Mouse (Mus musculus): ENCODE data around the gene Kif3a. TPM values are rescaled to one million over a fixed set of nuclear protein-coding genes. Genes with fewer than 3 reads are reported as not detected.
A peak's percentile ranks its signal among the peaks of the same experiment; 100 is the strongest.

Kif3a gene
- total and polyA plus RNA-seq, 3 experiments: 7.7 to 26.5 (median 18.3) TPM

GRCm38 (mm10) chr11:53615575-53615974 lies 48.4 kb downstream of the Kif3a start:
- no peak for DNase-seq (ENCODE audit: extremely low read depth)
- H3K4me3 ChIP-seq (replicated peaks in 1 of 3; ENCODE audit: low read depth in 2 of 3, low read length in 2 of 3, poor library complexity in 1 of 3): peak overlapping the region; percentile 64 to 88 (median 69)
- in situ Hi-C loops (cut with MboI; ENCODE audit: low pct_ligation_motif_present, low pct_unique_long_range_greater_than_20kb, low sequenced_read_pairs): no loop called here

GRCm38 (mm10) chr11:53616748-53617558 lies 49.8 kb downstream of the Kif3a start:
- peaks cover 32 to 57% of the 10 kb centered on the region in 2 experiments for H3K4me1 ChIP-seq (ENCODE audit: control insufficient read depth in 1 of 2, insufficient read depth in 2 of 2)
- peak overlapping the region; percentile 97 for H3K9ac ChIP-seq (ENCODE audit: insufficient read depth, low read depth)
- no peaks in the 10 kb centered on the region for H3K27me3 ChIP-seq (replicated peaks)
- peak overlapping the region; percentile 79 for H3K4me2 ChIP-seq (ENCODE audit: insufficient read depth, low read depth, poor library complexity, severe bottlenecking)
- peaks cover 15% of the 10 kb centered on the region for H3K9me3 ChIP-seq (replicated peaks; ENCODE audit: low read length)
- H3K27ac ChIP-seq (ENCODE audit: insufficient read depth, low read depth): peak overlapping the region; percentile 86
- dilution Hi-C loops (cut with MboI; ENCODE audit: extremely low pct_ligation_motif_present, extremely low pct_unique_long_range_greater_than_20kb, low sequenced_read_pairs): no loop called here
- peaks cover 25% of the 10 kb centered on the region for H3K79me2 ChIP-seq (replicated peaks; ENCODE audit: control insufficient read depth, extremely low read depth, insufficient read depth, poor library complexity, severe bottlenecking)
- H3K4me3 ChIP-seq (replicated peaks in 1 of 3; ENCODE audit: low read depth in 2 of 3, low read length in 2 of 3, poor library complexity in 1 of 3): peak overlapping the region; percentile 64 to 88 (median 69)
- in situ Hi-C loops (cut with MboI; ENCODE audit: low pct_ligation_motif_present, low pct_unique_long_range_greater_than_20kb, low sequenced_read_pairs): no loop called here
- H3K36me3 ChIP-seq (replicated peaks in 1 of 2; ENCODE audit: control insufficient read depth in 1 of 2, insufficient read depth in 1 of 2, low read length in 1 of 2): peaks cover 15 to 31% of the 10 kb centered on the region in 2 experiments
- peak; percentile 94 for DNase-seq (ENCODE audit: extremely low read depth)
- TF ChIP-seq SMC3 (IDR thresholded peaks at IDR 0.05; ENCODE audit: low read depth, low read length) (peak; percentile 1; the same call in 1 of the 2 replicates), MAX (IDR thresholded peaks at IDR 0.05; ENCODE audit: low read length) (peak; percentile 90), MXI1 (IDR thresholded peaks at IDR 0.05; ENCODE audit: low read depth, low read length) (peak; percentile 91; the same call in 1 of the 2 replicates), ZMIZ1 (IDR thresholded peaks at IDR 0.05; ENCODE audit: low read depth, low read length) (peak; percentile 80), BHLHE40 (IDR thresholded peaks at IDR 0.05; ENCODE audit: low read depth, low read length) (peak; percentile 97), ETS1 (conservative IDR thresholded peaks at IDR 0.05; ENCODE audit: low read depth, low read length) (peak; percentile 95), SIN3A (IDR thresholded peaks at IDR 0.05; ENCODE audit: low read length) (peak; percentile 99), POLR2AphosphoS2 (IDR thresholded peaks at IDR 0.05; ENCODE audit: low read depth, low read length) (peak; percentile 86), KAT2A (IDR thresholded peaks at IDR 0.05; ENCODE audit: insufficient replicate concordance, low read length) (0 out of 2 replicates have a peak, but pooled peaks have one; percentile 27), MYC (IDR thresholded peaks at IDR 0.05; ENCODE audit: low read depth, low read length) (peak; percentile 89), EP300 (IDR thresholded peaks at IDR 0.05; ENCODE audit: low read length) (peak; percentile 93), HCFC1 (IDR thresholded peaks at IDR 0.05; ENCODE audit: low read depth, low read length) (peak; percentile 40; the same call in 1 of the 2 replicates), USF2 (conservative IDR thresholded peaks at IDR 0.05; ENCODE audit: low read depth, low read length) (no peak), IRF4 (IDR thresholded peaks at IDR 0.05; ENCODE audit: low read depth, low read length) (peak; percentile 96), POLR2A (IDR thresholded peaks at IDR 0.05; ENCODE audit: low read depth, low read length) (peak; percentile 80)

More at GRCm38 (mm10) chr11:53615575-53615974, 48.4 kb downstream of the Kif3a start:
- Histone ChIP-seq H3K79me2 (replicated peaks; ENCODE audit: control insufficient read depth, extremely low read depth, insufficient read depth, poor library complexity, severe bottlenecking) (peaks cover 25% of the 10 kb centered on the region), H3K36me3 (replicated peaks in 1 of 2; ENCODE audit: control insufficient read depth in 1 of 2, insufficient read depth in 1 of 2, low read length in 1 of 2) (peaks cover 20 to 44% of the 10 kb centered on the region in 2 experiments), H3K27me3 (replicated peaks) (no peaks in the 10 kb centered on the region), H3K9me3 (replicated peaks; ENCODE audit: low read length) (peaks cover 28% of the 10 kb centered on the region), H3K4me1 (ENCODE audit: control insufficient read depth in 1 of 2, insufficient read depth in 2 of 2) (peaks cover 22 to 47% of the 10 kb centered on the region in 2 experiments), H3K9ac (ENCODE audit: insufficient read depth, low read depth) (peak overlapping the region; percentile 97), H3K4me2 (ENCODE audit: insufficient read depth, low read depth, poor library complexity, severe bottlenecking) (peak overlapping the region; percentile 79), H3K27ac (ENCODE audit: insufficient read depth, low read depth) (peak overlapping the region; percentile 86)
- dilution Hi-C loops (cut with MboI; ENCODE audit: extremely low pct_ligation_motif_present, extremely low pct_unique_long_range_greater_than_20kb, low sequenced_read_pairs): no loop called here
- TF ChIP-seq MYC (IDR thresholded peaks at IDR 0.05; ENCODE audit: low read depth, low read length) (peak; percentile 77), E2F4 (IDR thresholded peaks at IDR 0.05; ENCODE audit: insufficient replicate concordance, low read depth, low read length) (no peak), ZKSCAN1 (IDR thresholded peaks at IDR 0.05; ENCODE audit: borderline replicate concordance, low read depth, low read length) (no peak), MAZ (IDR thresholded peaks at IDR 0.05; ENCODE audit: low read depth, low read length) (no peak), POLR2AphosphoS2 (IDR thresholded peaks at IDR 0.05; ENCODE audit: low read depth, low read length) (no peak), GABPA (IDR thresholded peaks at IDR 0.05; ENCODE audit: insufficient replicate concordance, low read depth, low read length) (no peak), RCOR1 (conservative IDR thresholded peaks at IDR 0.05; ENCODE audit: low read depth, low read length) (no peak), CHD1 (IDR thresholded peaks at IDR 0.05; ENCODE audit: low read depth, low read length) (0 out of 2 replicates have a peak, but pooled peaks have one; percentile 47), HCFC1 (IDR thresholded peaks at IDR 0.05; ENCODE audit: low read depth, low read length) (no peak; the same call in 1 of the 2 replicates), KAT2A (IDR thresholded peaks at IDR 0.05; ENCODE audit: insufficient replicate concordance, low read length) (no peak), JUND (conservative IDR thresholded peaks at IDR 0.05; ENCODE audit: low read depth, low read length) (no peak), TBP (conservative IDR thresholded peaks at IDR 0.05; ENCODE audit: low read depth, low read length) (no peak), ELF1 (IDR thresholded peaks at IDR 0.05; ENCODE audit: low read depth, low read length) (no peak), NRF1 (IDR thresholded peaks at IDR 0.05; ENCODE audit: low read depth, low read length) (no peak), RAD21 (IDR thresholded peaks at IDR 0.05; ENCODE audit: low read depth, low read length) (no peak), EP300 (IDR thresholded peaks at IDR 0.05; ENCODE audit: low read length) (no peak), MXI1 (IDR thresholded peaks at IDR 0.05; ENCODE audit: low read depth, low read length) (0 out of 2 replicates have a peak, but pooled peaks have one; percentile 41), ETS1 (conservative IDR thresholded peaks at IDR 0.05; ENCODE audit: low read depth, low read length) (no peak), BHLHE40 (IDR thresholded peaks at IDR 0.05; ENCODE audit: low read depth, low read length) (peak; percentile 87), POLR2A (IDR thresholded peaks at IDR 0.05; ENCODE audit: low read depth, low read length) (0 out of 2 replicates have a peak, but pooled peaks have one; percentile 25), MEF2A (IDR thresholded peaks at IDR 0.05; ENCODE audit: borderline replicate concordance, low read depth, low read length) (no peak), TCF12 (IDR thresholded peaks at IDR 0.05; ENCODE audit: low read depth, low read length) (0 out of 2 replicates have a peak, but pooled peaks have one; percentile 40), NELFE (IDR thresholded peaks at IDR 0.05; ENCODE audit: low read depth, low read length) (0 out of 2 replicates have a peak, but pooled peaks have one; percentile 30), SIN3A (IDR thresholded peaks at IDR 0.05; ENCODE audit: low read length) (peak; percentile 63), JUN (IDR thresholded peaks at IDR 0.05; ENCODE audit: insufficient read depth, low read depth, low read length) (no peak), MAFK (IDR thresholded peaks at IDR 0.05; ENCODE audit: insufficient replicate concordance, low read length) (peak; percentile 4; the same call in 1 of the 2 replicates), USF2 (conservative IDR thresholded peaks at IDR 0.05; ENCODE audit: low read depth, low read length) (no peak), ZC3H11A (IDR thresholded peaks at IDR 0.05; ENCODE audit: low read depth, low read length) (no peak), ZMIZ1 (IDR thresholded peaks at IDR 0.05; ENCODE audit: low read depth, low read length) (no peak), USF1 (IDR thresholded peaks at IDR 0.05; ENCODE audit: low read depth, low read length) (no peak), ZNF384 (IDR thresholded peaks at IDR 0.05; ENCODE audit: low read depth, low read length) (no peak), PAX5 (IDR thresholded peaks at IDR 0.05; ENCODE audit: low read length) (no peak), SMC3 (IDR thresholded peaks at IDR 0.05; ENCODE audit: low read depth, low read length) (no peak), UBTF (IDR thresholded peaks at IDR 0.05; ENCODE audit: low read depth, low read length) (0 out of 2 replicates have a peak, but pooled peaks have one; percentile 28), CTCF (conservative IDR thresholded peaks at IDR 0.05 in 1 of 2, IDR thresholded peaks at IDR 0.05 in 1 of 2; ENCODE audit: low read depth in 2 of 2, low read length in 2 of 2) (no peak), MAX (IDR thresholded peaks at IDR 0.05; ENCODE audit: low read length) (peak; percentile 71), IRF4 (IDR thresholded peaks at IDR 0.05; ENCODE audit: low read depth, low read length) (no peak), CHD2 (IDR thresholded peaks at IDR 0.05; ENCODE audit: low read length) (0 out of 2 replicates have a peak, but pooled peaks have one; percentile 25)
